Mouse (Mus musculus) spleen, embryonic (tissue): ENCODE results near the gene Phlpp1.

ENCODE experiments used
- CTCF ChIA-PET: fragments of 350-600 bp; sonication (Branson Sonifier 250); formaldehyde crosslinking; loops from one replicate; lab custom pipeline; 2022; lab: Charles Lee

Gene Phlpp1

GRCm38 (mm10) chr1:106374274-106374673 lies 202.7 kb downstream of the Phlpp1 start:
- CTCF ChIA-PET, result no interaction called here

DNA sequence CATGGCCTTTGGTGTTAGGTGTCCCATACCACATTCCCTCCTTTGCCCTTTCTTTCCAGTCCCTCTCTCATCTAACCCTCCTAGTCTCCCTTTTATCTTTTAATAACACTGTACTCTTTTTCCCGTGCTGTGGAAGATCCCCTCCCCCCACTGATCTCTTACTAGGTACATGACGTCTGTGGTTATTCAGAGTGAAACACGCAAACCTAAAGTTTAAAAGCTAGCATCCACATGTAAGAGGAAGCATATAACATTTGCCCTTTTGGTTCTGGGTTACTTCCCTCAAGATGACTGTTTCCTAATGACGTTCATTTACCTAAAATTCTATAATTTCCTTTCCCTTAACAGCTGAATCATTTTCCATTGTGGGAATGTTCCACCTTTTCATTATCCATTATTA lies 203.4 kb downstream of the Phlpp1 start:
- CTCF ChIA-PET, result no interaction called here

GRCm38 (mm10) chr1:106376003-106376402 lies 204.5 kb downstream of the Phlpp1 start:
- CTCF ChIA-PET, result no interaction called here

- CTCF ChIA-PET, result no interaction called here
These were observed 208.9 kb downstream of the Phlpp1 start for GRCm38 (mm10) chr1:106380465-106380864.

DNA sequence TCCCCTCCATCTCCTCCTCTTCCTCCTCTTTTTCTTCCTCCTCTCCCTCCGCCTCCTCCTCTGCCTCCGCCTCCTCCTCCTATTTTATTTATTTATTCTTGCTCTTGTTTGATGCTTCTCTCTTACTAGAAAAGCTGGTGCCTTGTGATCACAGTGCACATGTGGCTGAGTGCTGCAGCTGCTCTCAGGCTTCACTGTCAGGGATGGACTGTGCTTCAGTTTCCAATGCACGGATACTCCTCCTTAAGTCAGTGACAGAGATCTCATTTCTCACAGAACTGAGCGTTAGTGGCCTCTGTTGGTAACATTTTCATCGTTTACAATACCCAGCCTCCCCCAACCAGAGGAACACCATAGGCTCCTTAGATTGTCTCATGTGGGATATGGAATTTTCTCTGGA lies 215.0 kb downstream of the Phlpp1 start:
- CTCF ChIA-PET, result no interaction called here

DNA sequence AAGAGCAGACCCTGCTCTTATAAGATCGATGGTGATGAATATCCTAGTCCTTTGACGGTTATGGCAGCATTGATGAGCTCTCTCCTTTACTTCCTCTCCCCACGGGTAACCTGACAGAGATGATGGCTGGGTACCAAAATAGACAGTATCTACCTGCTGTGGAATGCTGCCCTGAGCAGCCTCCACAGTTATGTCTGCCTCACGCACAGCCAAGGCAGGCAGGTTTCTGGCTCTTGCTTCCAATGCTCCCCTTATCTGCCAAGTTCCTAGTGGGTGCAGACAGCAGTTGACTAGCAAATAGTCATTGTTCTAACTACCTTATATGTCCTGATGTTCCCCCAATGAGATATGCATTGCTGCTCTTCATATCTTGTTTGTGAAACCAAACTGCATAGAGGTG lies 215.7 kb downstream of the Phlpp1 start:
- CTCF ChIA-PET, result no interaction called here

- CTCF ChIA-PET, result interaction anchor here (0.6 to 0.7 kb wide), 2 partner anchors 317 kb away, joined by 4 to 12 read pairs; no protein-coding TSS in a partner anchor
These were observed 218.1 kb downstream of the Phlpp1 start for GRCm38 (mm10) chr1:106389673-106390072.

DNA sequence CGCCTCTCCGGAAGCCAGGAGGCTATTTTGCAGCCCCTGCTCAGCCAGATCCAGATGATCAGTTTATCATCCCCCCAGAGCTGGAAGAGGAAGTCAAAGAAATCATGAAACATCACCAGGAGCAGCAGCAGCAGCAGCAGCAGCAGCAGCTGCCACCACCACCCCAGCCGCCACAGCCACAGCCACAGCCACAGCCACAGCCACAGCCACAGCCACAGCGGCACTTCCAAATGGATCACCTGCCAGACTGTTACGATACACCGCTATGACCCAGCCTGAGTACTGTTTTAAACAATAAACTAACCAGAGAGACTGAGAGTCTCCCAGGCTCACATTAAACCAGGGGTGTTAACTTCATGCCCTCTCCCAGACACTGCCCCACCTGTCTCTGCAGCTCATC lies 221.5 kb downstream of the Phlpp1 start:
- CTCF ChIA-PET, result no interaction called here

DNA sequence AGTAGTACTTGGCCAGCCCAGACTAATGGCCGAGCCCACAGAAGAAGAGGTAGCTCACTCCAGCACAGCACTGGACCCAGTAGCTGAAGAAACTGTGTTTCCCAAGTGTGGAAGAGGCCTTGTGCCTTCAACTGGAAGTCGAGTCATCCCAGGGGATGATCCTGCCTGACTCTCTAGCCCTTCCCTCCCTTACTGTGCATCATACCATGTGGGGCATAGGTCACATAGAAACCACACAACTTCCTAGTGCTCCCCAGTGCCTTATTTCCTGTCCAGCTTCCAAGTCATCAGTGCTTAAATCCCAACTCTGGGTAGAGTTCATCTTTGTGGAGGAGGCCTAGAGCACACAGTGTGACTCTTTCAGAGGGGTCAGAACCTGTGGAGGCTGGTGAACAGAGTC lies 223.1 kb downstream of the Phlpp1 start:
- CTCF ChIA-PET, result no interaction called here

- CTCF ChIA-PET, result no interaction called here
These were observed 223.9 kb downstream of the Phlpp1 start for GRCm38 (mm10) chr1:106395476-106395875.

GRCm38 (mm10) chr1:106400900-106401634 lies 229.5 kb downstream of the Phlpp1 start:
- CTCF ChIA-PET, result no interaction called here

DNA sequence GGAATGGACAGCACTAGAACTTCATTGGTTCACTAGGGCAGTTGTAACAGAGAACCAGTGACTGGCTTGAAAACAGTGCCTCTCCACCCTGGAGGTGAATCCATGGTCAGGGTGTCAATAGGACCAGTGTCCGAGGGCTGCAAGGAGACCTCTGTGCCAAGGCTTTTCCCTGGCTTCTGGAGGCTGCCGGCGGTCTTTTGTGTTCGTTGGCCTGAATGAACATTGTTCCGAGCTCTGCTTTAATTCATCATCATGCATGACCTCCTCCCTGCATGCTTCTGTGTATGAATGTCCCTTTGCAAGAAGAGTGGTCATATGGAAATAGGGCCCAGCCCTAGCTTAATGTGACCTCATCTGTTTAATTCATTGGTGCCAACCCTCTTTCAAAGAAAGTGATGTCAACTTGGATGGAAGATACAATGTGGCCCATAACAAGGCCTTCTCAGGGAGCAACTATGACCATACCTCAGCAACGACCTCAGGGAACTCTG lies 231.5 kb downstream of the Phlpp1 start:
- CTCF ChIA-PET, result no interaction called here

GRCm38 (mm10) chr1:106406852-106407251 lies 235.3 kb downstream of the Phlpp1 start:
- CTCF ChIA-PET, result no interaction called here

DNA sequence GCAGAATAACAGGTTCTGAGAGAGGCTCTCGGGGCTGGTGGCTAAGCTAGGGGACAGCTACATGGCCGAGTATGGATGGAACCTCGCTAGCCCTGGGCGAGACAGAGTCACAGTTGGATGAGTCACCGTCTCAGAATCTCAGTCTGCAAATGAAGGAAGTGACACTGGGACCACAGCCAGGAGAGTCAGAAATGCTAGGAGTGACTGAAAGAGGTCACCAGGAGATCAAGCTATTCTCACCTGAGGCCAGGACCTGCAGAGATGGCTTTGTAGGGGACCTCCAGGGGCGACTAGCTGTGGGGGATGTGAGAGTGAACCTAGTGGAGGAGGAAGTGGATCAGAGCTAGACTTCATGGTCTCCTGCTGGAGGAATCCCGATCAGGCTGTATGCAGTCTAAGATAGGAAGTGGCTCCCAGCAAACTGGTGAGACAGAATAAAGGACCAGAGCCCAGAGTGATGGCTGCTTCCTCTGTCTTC lies 236.4 kb downstream of the Phlpp1 start:
- CTCF ChIA-PET, result interaction anchor here (0.6 kb wide), 1 partner anchor 168 kb away, joined by 3 read pairs; no protein-coding TSS in a partner anchor

GRCm38 (mm10) chr1:106410858-106411257 lies 239.3 kb downstream of the Phlpp1 start:
- CTCF ChIA-PET, result no interaction called here

DNA sequence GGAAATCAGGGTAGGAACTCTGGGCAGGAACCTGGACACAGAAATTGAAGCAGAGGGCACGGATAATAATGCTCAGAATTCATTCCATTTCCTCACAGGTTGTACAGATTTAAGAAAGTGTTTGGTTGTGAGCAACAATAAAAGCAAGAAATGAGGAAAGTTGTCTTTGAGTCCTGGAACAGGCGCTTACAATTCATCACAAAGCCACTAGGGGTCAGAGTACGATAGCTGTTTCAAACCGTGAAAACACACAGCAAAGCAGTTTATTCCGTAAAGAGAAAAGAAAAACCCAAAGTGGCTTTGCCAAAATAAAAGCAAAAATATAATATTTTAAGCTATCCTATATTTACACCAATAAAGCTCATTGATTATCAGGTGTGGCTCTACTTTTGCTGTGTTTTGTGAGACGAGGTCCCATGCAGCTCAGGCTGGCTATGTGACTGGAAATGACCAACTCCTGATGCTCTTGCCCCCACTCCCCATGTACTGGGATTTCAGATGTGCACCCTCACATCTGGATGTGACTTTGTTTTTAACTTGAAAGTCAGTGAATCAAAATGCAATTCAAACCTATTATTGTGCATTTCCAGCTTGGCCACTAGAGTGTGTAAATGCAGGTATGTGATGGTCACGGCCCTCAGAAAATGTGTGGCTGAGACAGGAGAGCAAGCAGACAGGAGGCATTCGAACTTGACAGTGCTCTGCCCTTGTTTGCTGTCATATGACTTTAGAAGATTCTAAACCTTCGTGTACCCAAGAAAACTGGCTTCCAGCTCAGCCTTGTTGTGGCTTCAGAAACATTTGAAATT lies 253.8 kb downstream of the Phlpp1 start:
- CTCF ChIA-PET, result interaction anchor here (0.8 to 2.9 kb wide), 3 partner anchors 292 to 354 kb away, joined by 3 to 14 read pairs (median 4); no protein-coding TSS in a partner anchor

- CTCF ChIA-PET, result no interaction called here
These were observed 256.6 kb downstream of the Phlpp1 start for GRCm38 (mm10) chr1:106428170-106428569.

DNA sequence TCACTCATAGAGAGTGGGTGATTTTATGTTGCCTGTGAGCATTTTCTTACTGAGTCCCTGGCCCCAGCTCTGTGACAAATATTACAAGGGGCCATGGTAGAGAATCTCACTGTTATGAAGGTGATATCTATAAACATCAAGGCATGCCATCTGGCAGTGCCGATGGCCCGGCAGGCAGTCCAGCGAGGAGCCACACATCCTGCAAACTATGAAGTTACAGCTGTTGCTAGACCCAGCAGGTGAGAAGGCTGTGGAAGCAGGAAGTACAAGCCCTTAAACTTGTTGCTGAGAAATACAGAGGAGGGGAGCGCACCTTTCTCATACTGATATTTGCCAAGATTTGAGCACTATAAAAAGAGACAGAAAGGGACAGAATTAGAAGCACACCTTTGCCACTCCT lies 257.0 kb downstream of the Phlpp1 start:
- CTCF ChIA-PET, result no interaction called here

DNA sequence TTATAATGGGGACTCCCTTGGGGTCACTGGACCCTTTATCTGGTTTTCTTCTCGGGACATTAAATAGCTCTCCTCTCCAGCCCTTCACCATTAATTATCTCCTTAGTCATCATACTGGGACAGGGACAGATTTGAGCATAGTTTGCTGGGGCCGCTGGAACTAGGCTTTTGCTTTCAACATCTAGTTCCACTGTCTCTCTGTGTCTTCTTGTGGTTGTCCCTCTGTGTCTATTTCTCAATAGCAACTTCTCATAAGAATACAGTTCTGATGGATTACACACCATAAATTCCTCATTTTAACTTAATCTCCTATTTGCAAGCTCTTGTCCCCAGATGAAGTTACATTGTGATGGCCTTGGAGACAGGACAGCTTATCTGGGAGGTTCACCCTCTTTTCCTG lies 262.0 kb downstream of the Phlpp1 start:
- CTCF ChIA-PET, result no interaction called here
